ENCODE assay signal across 8 mouse cellular contexts in genomic region chr9:78477021-78477551, GRCm38 (mm10). TPM values are rescaled to one million over a fixed set of nuclear protein-coding genes. Genes with fewer than 3 reads are reported as not detected.
DNase-seq lines count a peak whose midpoint lies in the region; ATAC-seq lines count a peak whose summit lies in the region.

No protein-coding gene starts in this region.

- no peaks in the 10 kb centered on the region for H3K27me3 ChIP-seq in hindbrain, embryonic 13.5 days

- peak overlapping the region; percentile 23 for H3K4me2 ChIP-seq in hindbrain, embryonic 13.5 days

- no peak overlapping the region for H3K27ac ChIP-seq in hindbrain, embryonic 13.5 days

- peak; percentile 60 for DNase-seq in thymus, postnatal 0 days (ENCODE audit: low spot score)
- no peak for DNase-seq in thymus, postnatal 25 days
- peak; percentile 78 for DNase-seq in embryo, embryonic 10 days (ENCODE audit: low spot score)
- peak; percentile 62 for DNase-seq in mesoderm, embryonic 11.5 days (ENCODE audit: low read depth, low spot score)
- DNase-seq in urinary bladder, adult 18-20 months (ENCODE audit: low spot score in 2 of 2) = no peak
- no peak for DNase-seq in left cerebral cortex, adult 11 months (ENCODE audit: low spot score)
- DNase-seq in urinary bladder, postnatal 4 days (ENCODE audit: low spot score in 2 of 2) = no peak

- no peak for ATAC-seq in hindbrain, embryonic 13.5 days (ENCODE audit: low FRiP score)

- peaks cover 69% of the 10 kb centered on the region for H3K36me3 ChIP-seq in hindbrain, embryonic 13.5 days

- H3K4me3 ChIP-seq in hindbrain, embryonic 13.5 days = no peak overlapping the region

- no peak overlapping the region for H3K9ac ChIP-seq in hindbrain, embryonic 13.5 days

- no peaks in the 10 kb centered on the region for H3K9me3 ChIP-seq in hindbrain, embryonic 13.5 days

- WGBS in hindbrain, embryonic 13.5 days = 4% methylated on average over 5 of the region's 5 CpGs

- H3K4me1 ChIP-seq in hindbrain, embryonic 13.5 days (replicated peaks) = peaks cover 31% of the 10 kb centered on the region

RNA-seq across cellular contexts. Expression of gene Eef1a1, which starts 11.9 kb away (rescaled TPM):
- polyA plus RNA-seq in thymus, postnatal 0 days (2015; fragmentation: Nextera tagmentation; extraction: Ambion mirVana) = 3,927 and 4,011 TPM in 2 replicates
- 3,538 and 3,562 TPM in 2 replicates for polyA plus RNA-seq in hindbrain, embryonic 13.5 days (2015; fragmentation: Nextera tagmentation; extraction: Ambion mirVana)

RNA-seq across cellular contexts. Expression of gene Gm17324, which starts 28.5 kb away (rescaled TPM):
- 0.58 and 1.1 TPM in 2 replicates for polyA plus RNA-seq in thymus, postnatal 0 days (2015; fragmentation: Nextera tagmentation; extraction: Ambion mirVana)
- polyA plus RNA-seq in hindbrain, embryonic 13.5 days (2015; fragmentation: Nextera tagmentation; extraction: Ambion mirVana) = 0.99 and 1.3 TPM in 2 replicates

RNA-seq across cellular contexts. Expression of gene Mto1, which starts 29.1 kb away (rescaled TPM):
- polyA plus RNA-seq in thymus, postnatal 0 days (2015; fragmentation: Nextera tagmentation; extraction: Ambion mirVana) = 22.8 and 23.4 TPM in 2 replicates
- polyA plus RNA-seq in hindbrain, embryonic 13.5 days (2015; fragmentation: Nextera tagmentation; extraction: Ambion mirVana) = 27.3 and 28.8 TPM in 2 replicates

RNA-seq across cellular contexts. Expression of gene Cgas, which starts 34.0 kb away (rescaled TPM):
- 2.6 and 3.0 TPM in 2 replicates for polyA plus RNA-seq in thymus, postnatal 0 days (2015; fragmentation: Nextera tagmentation; extraction: Ambion mirVana)
- polyA plus RNA-seq in hindbrain, embryonic 13.5 days (2015; fragmentation: Nextera tagmentation; extraction: Ambion mirVana) = 0.71 and 0.74 TPM in 2 replicates

Comparison
In these comparisons a context has a peak if more than half of its experiments do, and no peak if none do; other contexts are left out.
1. DNase-seq: peak in thymus, postnatal 0 days (single experiment), embryo, embryonic 10 days (single experiment) and mesoderm, embryonic 11.5 days (single experiment); none in thymus, postnatal 25 days (single experiment), urinary bladder, adult 18-20 months (0 of 2), left cerebral cortex, adult 11 months (single experiment) and urinary bladder, postnatal 4 days (0 of 2).